21 mouse cellular contexts compared by ENCODE assay signal in the genomic region with DNA sequence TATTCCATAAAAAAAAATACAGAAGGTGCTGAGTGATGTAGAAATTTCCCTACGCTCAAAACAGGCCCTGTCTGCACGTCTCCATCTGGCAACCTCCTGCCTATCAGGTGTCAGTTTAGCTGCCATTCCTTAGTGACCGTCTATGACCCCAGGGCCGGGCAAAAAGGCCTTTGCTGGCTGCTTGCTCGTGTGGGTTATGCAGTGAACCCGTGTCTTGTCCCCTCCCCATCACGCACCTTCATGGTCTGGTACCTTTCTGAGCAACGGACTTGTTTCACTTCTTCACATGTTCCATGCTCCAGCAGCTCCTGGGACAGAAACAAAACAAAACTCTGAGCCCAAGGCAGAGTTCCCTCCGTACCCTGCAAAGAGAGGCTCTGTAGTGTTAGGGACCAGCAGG. TPM values are rescaled to one million over a fixed set of nuclear protein-coding genes. Genes with fewer than 3 reads are reported as not detected.
DNase-seq lines count a peak whose midpoint lies in the region; ATAC-seq and TF ChIP-seq lines count a peak whose summit lies in the region.
"Had no signal": no experiment of that assay in that cellular context is flagged by ENCODE, and none has a peak within 500 bp of the region (broad histone marks: within the 10 kb centered on the region; RNA-seq: fewer than 3 reads in every experiment).

No protein-coding gene starts in this region.

- peak; percentile 74 for DNase-seq in heart, adult 11 months
- no peak for DNase-seq in heart, postnatal 10 days
- peak in 1 of 2 experiments; percentile 22 for DNase-seq in spleen, adult 2 months (ENCODE audit: low read depth in 1 of 2, low spot score in 2 of 2)
- no peak for DNase-seq in spleen, postnatal 14 days (ENCODE audit: low spot score in 2 of 2)
- no peak for DNase-seq in CH12.LX (ENCODE audit: extremely low read depth)
- peak; percentile 68 for DNase-seq in skeletal muscle tissue, adult 2 months (ENCODE audit: low read depth, low spot score)
- DNase-seq in midbrain, embryonic 11.5 days (ENCODE audit: low spot score, missing footprints) = no peak
- no peak for DNase-seq in urinary bladder, adult 2 months (ENCODE audit: low spot score)
- DNase-seq: adrenal gland, postnatal 14 days; cerebellum, adult 18-20 months; cerebellum, adult 9-11 months; cerebellum, postnatal 36 days; heart, postnatal 4 days had no signal

- peaks cover 2% of the 10 kb centered on the region for H3K9me3 ChIP-seq in CH12.LX (replicated peaks; ENCODE audit: low read length)
- no peaks in the 10 kb centered on the region for H3K9me3 ChIP-seq in midbrain, embryonic 11.5 days (ENCODE audit: control insufficient read depth, low read length)
- H3K9me3 ChIP-seq: embryonic facial prominence, embryonic 13.5 days; forebrain, embryonic 15.5 days; heart, embryonic 13.5 days; hindbrain, embryonic 12.5 days had no signal

- TF ChIP-seq EP300 in CH12.LX (IDR thresholded peaks at IDR 0.05; ENCODE audit: low read length) = no peak

- H3K36me3 ChIP-seq in spleen, adult 2 months (ENCODE audit: control insufficient read depth, insufficient read depth, low read length) = peaks cover 21% of the 10 kb centered on the region
- peaks cover 44 to 48% of the 10 kb centered on the region in 2 experiments for H3K36me3 ChIP-seq in CH12.LX (replicated peaks in 1 of 2; ENCODE audit: control insufficient read depth in 1 of 2, insufficient read depth in 1 of 2, low read length in 1 of 2)
- H3K36me3 ChIP-seq in midbrain, embryonic 11.5 days (ENCODE audit: control insufficient read depth, insufficient read depth, low read length) = no peaks in the 10 kb centered on the region

- ATAC-seq in midbrain, embryonic 11.5 days (ENCODE audit: low FRiP score) = no peak
- ATAC-seq: activated CD4-positive, CD25-positive, alpha-beta regulatory T cell, adult 4 months; forebrain, embryonic 15.5 days; hindbrain, embryonic 16.5 days; inflammation-experienced regulatory T-cells, adult 6 months; Patski had no signal

- TF ChIP-seq POLR2A in spleen, adult 2 months (IDR thresholded peaks at IDR 0.05; ENCODE audit: low read depth, low read length) = no peak
- no peak for TF ChIP-seq POLR2A in CH12.LX (IDR thresholded peaks at IDR 0.05; ENCODE audit: low read depth, low read length)

- H3K4me1 ChIP-seq in spleen, adult 2 months (ENCODE audit: control insufficient read depth, insufficient read depth, insufficient read length) = peaks cover 13% of the 10 kb centered on the region
- peaks cover 16 to 50% of the 10 kb centered on the region in 2 experiments for H3K4me1 ChIP-seq in CH12.LX (ENCODE audit: control insufficient read depth in 1 of 2, insufficient read depth in 2 of 2)
- 0 out of 2 replicates have a peak, but pooled peaks cover 3% of the 10 kb centered on the region for H3K4me1 ChIP-seq in midbrain, embryonic 11.5 days (ENCODE audit: control insufficient read depth, insufficient read depth, low read length)

- WGBS in spleen, adult 2 months = 46% methylated on average over 9 of the region's 9 CpGs
- WGBS in midbrain, embryonic 11.5 days = 90% methylated on average over 9 of the region's 9 CpGs

- in situ Hi-C loops in CH12.LX (cut with MboI; ENCODE audit: low pct_ligation_motif_present, low pct_unique_long_range_greater_than_20kb, low sequenced_read_pairs) = no loop called here

- TF ChIP-seq RAD21 in CH12.LX (IDR thresholded peaks at IDR 0.05; ENCODE audit: low read depth, low read length) = no peak

- H3K4me3 ChIP-seq in spleen, adult 2 months (ENCODE audit: extremely low read depth, insufficient read depth, insufficient read length) = no peak overlapping the region
- no peak overlapping the region for H3K4me3 ChIP-seq in CH12.LX (replicated peaks in 1 of 3; ENCODE audit: low read depth in 2 of 3, low read length in 2 of 3, poor library complexity in 1 of 3)
- no peak overlapping the region for H3K4me3 ChIP-seq in midbrain, embryonic 11.5 days (ENCODE audit: low read depth, low read length)
- H3K4me3 ChIP-seq: embryonic facial prominence, embryonic 13.5 days; forebrain, embryonic 15.5 days; heart, embryonic 13.5 days; hindbrain, embryonic 12.5 days had no signal

- H3K79me2 ChIP-seq in CH12.LX (replicated peaks; ENCODE audit: control insufficient read depth, extremely low read depth, insufficient read depth, poor library complexity, severe bottlenecking) = no peaks in the 10 kb centered on the region

- no peaks in the 10 kb centered on the region for H3K27me3 ChIP-seq in spleen, adult 2 months (ENCODE audit: control insufficient read depth, insufficient read depth, low read length)
- no peaks in the 10 kb centered on the region for H3K27me3 ChIP-seq in CH12.LX (replicated peaks)
- H3K27me3 ChIP-seq in midbrain, embryonic 11.5 days (ENCODE audit: control insufficient read depth, insufficient read depth, low read length) = no peaks in the 10 kb centered on the region
- H3K27me3 ChIP-seq: embryonic facial prominence, embryonic 13.5 days; forebrain, embryonic 15.5 days; heart, embryonic 13.5 days; hindbrain, embryonic 12.5 days; Patski had no signal

- dilution Hi-C loops in CH12.LX (cut with MboI; ENCODE audit: extremely low pct_ligation_motif_present, extremely low pct_unique_long_range_greater_than_20kb, low sequenced_read_pairs) = no loop called here

- H3K27ac ChIP-seq in spleen, adult 2 months (ENCODE audit: insufficient read depth, low read length) = peak overlapping the region; percentile 44; the same call in 1 of the 2 replicates
- no peak overlapping the region for H3K27ac ChIP-seq in CH12.LX (ENCODE audit: insufficient read depth, low read depth)
- no peak overlapping the region for H3K27ac ChIP-seq in midbrain, embryonic 11.5 days (ENCODE audit: low read depth, low read length)
- H3K27ac ChIP-seq: embryonic facial prominence, embryonic 13.5 days; forebrain, embryonic 15.5 days; heart, embryonic 13.5 days; hindbrain, embryonic 12.5 days had no signal

- TF ChIP-seq CTCF in spleen, adult 2 months (IDR thresholded peaks at IDR 0.05; ENCODE audit: extremely low read depth, insufficient read depth, insufficient read length, insufficient replicate concordance) = no peak
- no peak for TF ChIP-seq CTCF in CH12.LX (conservative IDR thresholded peaks at IDR 0.05 in 1 of 2, IDR thresholded peaks at IDR 0.05 in 1 of 2; ENCODE audit: low read depth in 2 of 2, low read length in 2 of 2)

- intact Hi-C loops in heart, postnatal 10 days (cut with DNase I) = no loop called here

- H3K9ac ChIP-seq in CH12.LX (ENCODE audit: insufficient read depth, low read depth) = no peak overlapping the region
- H3K9ac ChIP-seq in midbrain, embryonic 11.5 days (ENCODE audit: low read length) = no peak overlapping the region
- H3K9ac ChIP-seq: embryonic facial prominence, embryonic 13.5 days; forebrain, embryonic 15.5 days; heart, embryonic 13.5 days; hindbrain, embryonic 12.5 days had no signal

- H3K4me2 ChIP-seq in CH12.LX (ENCODE audit: insufficient read depth, low read depth, poor library complexity, severe bottlenecking) = no peak overlapping the region
- H3K4me2 ChIP-seq in midbrain, embryonic 11.5 days = no peak overlapping the region
- H3K4me2 ChIP-seq: embryonic facial prominence, embryonic 13.5 days; forebrain, embryonic 15.5 days; heart, embryonic 13.5 days; hindbrain, embryonic 12.5 days had no signal

TF ChIP-seq in CH12.LX, 34 proteins besides CTCF, POLR2A, EP300 and RAD21:
- TF ChIP-seq BHLHE40 (IDR thresholded peaks at IDR 0.05; ENCODE audit: low read depth, low read length) = peak; percentile 32; the same call in 1 of the 2 replicates
- TF ChIP-seq ZMIZ1 (IDR thresholded peaks at IDR 0.05; ENCODE audit: low read depth, low read length) = no peak

RNA-seq across cellular contexts. Expression of a gene that starts 3.3 kb away (rescaled TPM):
- 1 to 10 TPM; 5.0 to 6.7 TPM for total RNA-seq in heart, postnatal 10 days (2021)
- polyA plus RNA-seq in spleen, adult 2 months (2012; rRNA removed) = 62.5 and 87.7 TPM in 2 replicates
- total RNA-seq in CH12.LX (2012; rRNA removed) (7.7 and 9.7 TPM in 2 replicates), CH12.LX (2014; rRNA removed) (1.00 and 1.9 TPM in 2 replicates)
- 4.1 TPM in 2 replicates for polyA plus RNA-seq in CH12.LX (2012; ENCODE audit: insufficient read length, low read depth)
- polyA plus RNA-seq in midbrain, embryonic 11.5 days (2014; fragmentation: Nextera tagmentation; extraction: Ambion mirVana) = 7.1 and 7.3 TPM in 2 replicates
- 28.0 and 30.4 TPM in 2 replicates for polyA plus RNA-seq in urinary bladder, adult 2 months (2012; rRNA removed)

RNA-seq across cellular contexts. Expression of a gene that starts 27.2 kb away (rescaled TPM):
- 10 to 100 TPM; 35.2 to 40.1 TPM for total RNA-seq in heart, postnatal 10 days (2021)
- polyA plus RNA-seq in spleen, adult 2 months (2012; rRNA removed) = 15.7 and 19.8 TPM in 2 replicates
- 0.17 and 0.34 TPM in 2 replicates for total RNA-seq in CH12.LX (2012; rRNA removed)
- not detected in 2 replicates for total RNA-seq in CH12.LX (2014; rRNA removed)
- polyA plus RNA-seq in CH12.LX (2012; ENCODE audit: insufficient read length, low read depth) = 0.87 and 1.4 TPM in 2 replicates
- 15.0 and 15.8 TPM in 2 replicates for polyA plus RNA-seq in midbrain, embryonic 11.5 days (2014; fragmentation: Nextera tagmentation; extraction: Ambion mirVana)
- polyA plus RNA-seq in urinary bladder, adult 2 months (2012; rRNA removed) = 110 and 160 TPM in 2 replicates

RNA-seq across cellular contexts. Expression of a gene that starts 31.0 kb away (rescaled TPM):
- 100 to 1,000 TPM; 756 to 765 TPM for total RNA-seq in heart, postnatal 10 days (2021)
- polyA plus RNA-seq in spleen, adult 2 months (2012; rRNA removed) = 0.85 and 1.5 TPM in 2 replicates
- total RNA-seq in CH12.LX (2012; rRNA removed) (0.46 and 0.64 TPM in 2 replicates), CH12.LX (2014; rRNA removed) (not detected in 2 replicates)
- 2.5 and 3.6 TPM in 2 replicates for polyA plus RNA-seq in CH12.LX (2012; ENCODE audit: insufficient read length, low read depth)
- 4.5 and 4.6 TPM in 2 replicates for polyA plus RNA-seq in midbrain, embryonic 11.5 days (2014; fragmentation: Nextera tagmentation; extraction: Ambion mirVana)
- polyA plus RNA-seq in urinary bladder, adult 2 months (2012; rRNA removed) = 0.58 and 0.75 TPM in 2 replicates
- total RNA-seq: adrenal gland, postnatal 14 days had no signal

RNA-seq across cellular contexts. Expression of a gene that starts 43.6 kb away (rescaled TPM):
- 10 to 100 TPM; 34.8 to 44.1 TPM for total RNA-seq in heart, postnatal 10 days (2021)
- polyA plus RNA-seq in spleen, adult 2 months (2012; rRNA removed) = 78.1 and 210 TPM in 2 replicates
- total RNA-seq in CH12.LX (2012; rRNA removed) (285 and 330 TPM in 2 replicates), CH12.LX (2014; rRNA removed) (120 and 136 TPM in 2 replicates)
- polyA plus RNA-seq in CH12.LX (2012; ENCODE audit: insufficient read length, low read depth) = 205 and 218 TPM in 2 replicates
- 83.8 and 97.4 TPM in 2 replicates for polyA plus RNA-seq in midbrain, embryonic 11.5 days (2014; fragmentation: Nextera tagmentation; extraction: Ambion mirVana)
- 36.4 and 43.2 TPM in 2 replicates for polyA plus RNA-seq in urinary bladder, adult 2 months (2012; rRNA removed)

RNA-seq across cellular contexts. Expression of a gene that starts 46.2 kb away (rescaled TPM):
- total RNA-seq in heart, postnatal 10 days (2021) = 10 to 100 TPM; 37.4 to 40.6 TPM
- 104 and 130 TPM in 2 replicates for polyA plus RNA-seq in spleen, adult 2 months (2012; rRNA removed)
- total RNA-seq in CH12.LX (2012; rRNA removed) (76.2 and 77.3 TPM in 2 replicates), CH12.LX (2014; rRNA removed) (67.5 and 70.3 TPM in 2 replicates)
- 124 and 133 TPM in 2 replicates for polyA plus RNA-seq in CH12.LX (2012; ENCODE audit: insufficient read length, low read depth)
- polyA plus RNA-seq in midbrain, embryonic 11.5 days (2014; fragmentation: Nextera tagmentation; extraction: Ambion mirVana) = 136 and 144 TPM in 2 replicates
- 97.5 and 103 TPM in 2 replicates for polyA plus RNA-seq in urinary bladder, adult 2 months (2012; rRNA removed)

Comparison
In these comparisons a context has a peak if more than half of its experiments do, and no peak if none do; other contexts are left out.
1. DNase-seq: peak in heart, adult 11 months (single experiment) and skeletal muscle tissue, adult 2 months (single experiment); none in heart, postnatal 10 days (0 of 2), spleen, postnatal 14 days (0 of 2), CH12.LX (single experiment), midbrain, embryonic 11.5 days (single experiment) and urinary bladder, adult 2 months (single experiment).